Mouse (Mus musculus) bone marrow macrophage, adult 2 months (primary cell): ENCODE data around the gene 1700066M21Rik. TPM values are rescaled to one million over a fixed set of nuclear protein-coding genes. Genes with fewer than 3 reads are reported as not detected.

Experiments
- H3K27ac ChIP-seq: 2 replicates; pipeline ENCODE4 v1.5.1; 2012; ENCODE audit warnings: low read depth, low read length; ENCODE audit not compliant: insufficient read depth
- H3K4me1 ChIP-seq: 2 replicates; pipeline ENCODE4 v1.6.1; 2012; ENCODE audit warnings: low read length; ENCODE audit not compliant: control insufficient read depth, insufficient read depth
- H3K4me3 ChIP-seq: 2 replicates; pipeline ENCODE4 v1.5.1; 2012; ENCODE audit warnings: mild to moderate bottlenecking, low read length, moderate library complexity; ENCODE audit not compliant: insufficient read depth
- CTCF ChIP-seq: IDR thresholded peaks from 2 replicates; pipeline ENCODE4 v1.5.1; 2012; ENCODE audit warnings: low read depth, mild to moderate bottlenecking, low read length, moderate library complexity
- POLR2A ChIP-seq: IDR thresholded peaks from 2 replicates; pipeline ENCODE4 v1.6.1; 2012; ENCODE audit warnings: mild to moderate bottlenecking, low read depth, low read length, borderline replicate concordance
- polyA plus RNA-seq: library from polyadenylated mRNA; stranded (reverse); fragments of >200 nt; gene quantifications from 2 replicates; pipeline ENCODE4 v1.2.4, GENCODE M21; 2012; ENCODE audit not compliant: missing spikeins, insufficient read depth, insufficient read length

The 1700066M21Rik gene
- polyA plus RNA-seq, 1 experiment: 8.5 TPM

DNA sequence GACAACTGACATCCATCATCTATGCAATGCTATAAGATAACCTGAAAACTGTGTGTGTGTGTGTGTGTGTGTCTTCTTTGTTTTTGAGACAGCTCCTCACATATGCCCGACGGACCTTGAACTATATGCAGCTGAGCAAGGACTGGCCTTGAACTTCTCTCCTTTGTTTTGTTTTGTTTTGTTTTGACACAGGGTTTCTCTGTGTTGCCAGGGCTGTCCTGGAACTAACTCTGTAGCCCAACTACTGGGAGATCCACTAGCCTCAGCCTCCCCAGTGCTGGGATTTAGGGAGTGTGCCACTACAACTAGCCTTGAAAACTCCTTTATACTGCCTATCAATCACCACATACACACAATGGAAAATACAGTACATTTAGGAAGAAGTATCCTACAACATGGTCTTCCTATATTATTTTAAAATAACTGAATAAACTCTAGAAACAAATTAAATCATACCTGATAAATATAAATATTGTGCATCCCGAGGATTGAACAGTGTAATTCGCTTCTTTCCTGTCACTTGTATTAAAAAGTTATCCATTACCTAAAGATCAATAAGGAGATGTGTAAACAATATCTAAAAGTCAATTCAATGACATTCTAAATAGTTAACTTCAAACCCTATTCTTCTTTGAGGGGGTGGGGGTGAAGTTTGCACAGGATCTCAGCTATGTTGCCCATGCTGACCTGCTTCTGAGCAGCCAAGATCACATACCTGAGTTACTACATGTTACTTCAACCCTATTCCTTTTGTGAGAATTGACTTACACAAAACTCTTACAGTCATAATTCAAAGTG is 13.8 kb downstream of the 1700066M21Rik start:
- Histone ChIP-seq H3K4me1 (peaks cover 8% of the 10 kb centered on the region), H3K27ac (no peak overlapping the region), H3K4me3 (no peak overlapping the region)
- TF ChIP-seq CTCF (no peak), POLR2A (no peak)

DNA sequence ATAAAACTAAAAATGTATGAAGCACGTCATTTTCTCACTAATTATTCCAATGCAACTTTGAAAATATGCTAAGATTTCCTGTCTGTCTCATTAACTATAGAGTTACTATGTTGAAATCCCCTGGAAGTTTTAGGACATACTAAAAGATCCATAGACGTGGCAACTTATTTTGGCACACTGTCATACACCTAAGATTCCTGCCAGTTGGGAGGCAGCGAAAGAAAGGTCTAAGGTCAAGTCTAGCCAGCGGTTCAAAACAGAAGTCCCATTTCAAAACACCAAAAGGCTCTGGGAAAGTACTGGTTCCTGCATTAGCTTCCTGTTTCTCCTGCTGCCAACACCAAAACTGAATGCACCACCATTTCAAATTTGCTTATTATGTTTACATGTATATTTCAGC is 15.0 kb downstream of the 1700066M21Rik start:
- TF ChIP-seq POLR2A: no peak
- no peak for TF ChIP-seq CTCF
- no peak overlapping the region for H3K27ac ChIP-seq
- no peak overlapping the region for H3K4me3 ChIP-seq
- peaks cover 8% of the 10 kb centered on the region for H3K4me1 ChIP-seq

GRCm38 (mm10) chr1:57394051-57394450 is 16.6 kb downstream of the 1700066M21Rik start:
- TF ChIP-seq CTCF (no peak), POLR2A (no peak)

DNA sequence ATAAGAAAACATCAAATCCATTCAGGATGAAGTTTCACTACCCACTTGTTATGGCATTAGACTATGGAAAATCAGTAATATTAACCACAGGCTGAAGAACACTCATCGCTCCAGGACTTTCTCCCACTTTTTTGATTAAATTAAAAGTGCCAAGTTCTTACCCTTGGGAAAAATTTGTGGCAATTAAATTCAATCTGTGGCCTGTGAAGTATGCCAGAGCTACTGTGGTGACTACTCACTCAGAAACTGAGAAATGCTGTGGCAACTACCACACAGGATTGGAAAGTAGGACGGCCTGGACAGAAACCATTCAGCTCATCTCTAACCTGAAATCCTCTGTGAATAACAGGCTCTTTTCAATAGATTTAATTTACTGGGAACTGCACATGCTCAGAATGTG is 22.9 kb downstream of the 1700066M21Rik start:
- H3K4me3 ChIP-seq: no peak overlapping the region
- TF ChIP-seq POLR2A: no peak
- no peak for TF ChIP-seq CTCF
- peaks cover 2% of the 10 kb centered on the region; the same call in 1 of the 2 replicates for H3K4me1 ChIP-seq
- H3K27ac ChIP-seq: no peak overlapping the region

More at GRCm38 (mm10) chr1:57394051-57394450, 16.6 kb downstream of the 1700066M21Rik start:
- Histone ChIP-seq H3K27ac (no peak overlapping the region), H3K4me1 (peaks cover 8% of the 10 kb centered on the region), H3K4me3 (no peak overlapping the region)

DNA sequence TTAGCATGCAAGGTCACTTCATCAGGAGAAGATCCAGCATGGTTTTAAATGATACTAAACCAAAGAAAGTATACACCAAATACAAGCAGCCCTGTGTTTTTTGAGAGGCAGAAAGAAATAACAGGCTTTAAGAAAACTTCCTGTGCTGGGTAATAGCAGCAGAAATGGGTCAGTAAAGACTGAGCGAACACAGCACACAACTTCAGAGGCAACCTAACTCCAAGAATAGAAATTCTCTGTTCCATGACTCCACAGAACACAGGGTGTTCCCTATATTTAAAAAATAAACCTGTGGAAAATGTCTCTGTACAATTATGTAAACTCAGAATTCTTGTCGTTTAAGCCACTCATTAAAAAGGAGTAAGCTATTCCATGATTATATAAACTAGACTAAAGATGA is 23.5 kb downstream of the 1700066M21Rik start:
- Histone ChIP-seq H3K27ac (no peak overlapping the region), H3K4me3 (no peak overlapping the region), H3K4me1 (peaks cover 2% of the 10 kb centered on the region; the same call in 1 of the 2 replicates)
- TF ChIP-seq POLR2A: no peak
- TF ChIP-seq CTCF: no peak

- no peak overlapping the region for H3K4me3 ChIP-seq
- no peak for TF ChIP-seq CTCF
- TF ChIP-seq POLR2A: no peak
Measured at GRCm38 (mm10) chr1:57402116-57402515, 24.7 kb downstream of the 1700066M21Rik start.

DNA sequence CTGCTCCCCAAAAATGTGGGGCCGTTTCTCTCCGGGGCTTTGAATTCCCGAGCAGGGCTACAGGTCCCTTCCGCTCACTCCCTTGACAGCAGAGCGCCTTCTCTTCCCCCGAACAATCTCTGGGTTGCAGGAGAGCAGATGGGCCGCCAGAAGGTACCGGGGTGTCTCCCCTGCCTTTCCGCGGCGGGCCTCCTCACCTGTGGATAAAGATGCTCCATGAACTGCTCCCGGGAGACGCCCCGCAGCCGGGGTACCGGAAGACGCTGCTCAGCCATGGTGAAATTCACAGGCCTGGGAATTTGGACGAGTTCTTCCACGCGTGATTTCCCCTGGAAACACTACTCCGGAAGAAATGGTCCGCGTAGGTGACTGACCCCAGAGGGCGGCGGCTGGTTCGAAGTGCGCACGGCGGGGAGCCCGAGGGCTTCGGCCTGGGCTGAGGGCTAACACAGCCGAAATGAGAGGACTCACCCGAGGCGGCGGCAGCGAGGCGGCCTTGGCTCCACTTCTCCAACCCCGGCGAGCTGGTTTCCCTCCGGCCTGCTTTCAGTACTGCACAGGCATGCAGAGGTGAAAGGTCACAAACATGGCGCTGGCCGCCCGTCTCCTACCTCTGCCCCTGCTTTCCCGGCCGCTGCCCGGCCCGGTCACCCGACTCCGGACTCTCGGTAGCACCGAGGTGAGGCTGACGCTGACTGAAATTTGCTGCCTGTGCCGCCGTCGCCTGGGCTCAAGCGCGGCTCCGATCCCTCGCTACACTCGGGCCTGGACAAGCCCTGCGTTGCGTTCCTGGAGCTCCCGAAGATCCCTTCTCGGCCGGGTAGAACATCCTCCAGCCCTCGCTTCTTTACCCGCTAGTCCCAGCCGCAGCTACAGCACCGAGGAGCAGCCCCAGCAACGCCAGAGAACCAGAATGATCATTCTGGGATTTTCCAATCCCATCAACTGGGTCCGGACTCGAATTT is 29.0 kb downstream of the 1700066M21Rik start, which contains the start of the genes Maip1 and Tyw5:
TSS of gene Maip1 (plus strand) at position 142 of the 965 bp plus-strand sequence.
TSS of gene Tyw5 (minus strand) at position 915 of the 965 bp plus-strand sequence.
- H3K4me1 ChIP-seq: peaks cover 8% of the 10 kb centered on the region
- H3K27ac ChIP-seq: peak within 1 kb of the TSS; percentile 73
- TF ChIP-seq POLR2A (0 out of 2 replicates have a peak, but pooled peaks have one; percentile 32), CTCF (no peak)
- H3K4me3 ChIP-seq: peak within 1 kb of the TSS; percentile 87

More at GRCm38 (mm10) chr1:57402116-57402515, 24.7 kb downstream of the 1700066M21Rik start:
- peaks cover 2% of the 10 kb centered on the region; the same call in 1 of the 2 replicates for H3K4me1 ChIP-seq
- no peak overlapping the region for H3K27ac ChIP-seq

- no peak overlapping the region for H3K4me3 ChIP-seq
- peaks cover 8% of the 10 kb centered on the region for H3K4me1 ChIP-seq
Measured at GRCm38 (mm10) chr1:57408994-57409393, 31.6 kb downstream of the 1700066M21Rik start.

GRCm38 (mm10) chr1:57413397-57413796 is 36.0 kb downstream of the 1700066M21Rik start:
- H3K27ac ChIP-seq: no peak overlapping the region
- no peak overlapping the region for H3K4me3 ChIP-seq
- no peak for TF ChIP-seq POLR2A
- no peak for TF ChIP-seq CTCF

More at GRCm38 (mm10) chr1:57408994-57409393, 31.6 kb downstream of the 1700066M21Rik start:
- TF ChIP-seq POLR2A (no peak), CTCF (no peak)
- H3K27ac ChIP-seq: no peak overlapping the region

More at GRCm38 (mm10) chr1:57413397-57413796, 36.0 kb downstream of the 1700066M21Rik start:
- 0 out of 2 replicates have a peak, but pooled peaks cover 2% of the 10 kb centered on the region for H3K4me1 ChIP-seq
